Mouse (Mus musculus) embryonic facial prominence, embryonic 12.5 days (tissue): Measurements from ENCODE around the gene Sox6. TPM values are rescaled to one million over a fixed set of nuclear protein-coding genes. Genes with fewer than 3 reads are reported as not detected.

Source experiments
- ATAC-seq: fragments of 200-750 bp; cut with Nextera tagmentation; 2 replicates; pipeline ENCODE4 v1.8.0; 2017; ENCODE audit not compliant: insufficient number of reproducible peaks, insufficient read depth, low FRiP score, low TSS enrichment
- H3K27ac ChIP-seq: fragments of 300-500 bp; sonication (generic); 2 replicates; pipeline ENCODE4 v1.5.1; 2016; ENCODE audit warnings: mild to moderate bottlenecking
- H3K27me3 ChIP-seq: fragments of 300-500 bp; sonication (generic); 2 replicates; pipeline ENCODE4 v1.6.1; 2016; ENCODE audit warnings: mild to moderate bottlenecking, moderate library complexity
- H3K36me3 ChIP-seq: fragments of 300-500 bp; sonication (generic); 2 replicates; pipeline ENCODE4 v1.6.1; 2016; ENCODE audit warnings: mild to moderate bottlenecking
- H3K4me1 ChIP-seq: fragments of 300-500 bp; sonication (generic); 2 replicates; pipeline ENCODE4 v1.6.1; 2016
- H3K4me2 ChIP-seq: fragments of 300-500 bp; sonication (generic); replicated peaks from 2 replicates; pipeline ENCODE4 v1.6.1; 2016; ENCODE audit warnings: mild to moderate bottlenecking, moderate library complexity
- H3K4me3 ChIP-seq: fragments of 300-500 bp; sonication (generic); 2 replicates; pipeline ENCODE4 v1.5.1; 2016; ENCODE audit warnings: mild to moderate bottlenecking
- H3K9ac ChIP-seq: fragments of 300-500 bp; sonication (generic); 2 replicates; pipeline ENCODE4 v1.6.1; 2016; ENCODE audit warnings: mild to moderate bottlenecking, moderate library complexity
- H3K9me3 ChIP-seq: fragments of 300-500 bp; sonication (generic); 2 replicates; pipeline ENCODE4 v1.6.1; 2016; ENCODE audit warnings: mild to moderate bottlenecking, moderate library complexity
- WGBS: fragments of 180-500 bp; shearing (Covaris S2); methylation state at CpG from one replicate; pipeline ENCODE4 v1.1.7; 2016; 5-methylcytosine and 5-hydroxymethylcytosine counted together
- polyA plus RNA-seq: library from polyadenylated mRNA; unstranded; fragments of >200 nt; fragmentation: Nextera tagmentation; extraction: Ambion mirVana; gene quantifications from 2 replicates; pipeline ENCODE4 v1.2.1, GENCODE M21; 2016

The Sox6 gene
- polyA plus RNA-seq, 1 experiment from 2014 or later, result 53.7 TPM

DNA sequence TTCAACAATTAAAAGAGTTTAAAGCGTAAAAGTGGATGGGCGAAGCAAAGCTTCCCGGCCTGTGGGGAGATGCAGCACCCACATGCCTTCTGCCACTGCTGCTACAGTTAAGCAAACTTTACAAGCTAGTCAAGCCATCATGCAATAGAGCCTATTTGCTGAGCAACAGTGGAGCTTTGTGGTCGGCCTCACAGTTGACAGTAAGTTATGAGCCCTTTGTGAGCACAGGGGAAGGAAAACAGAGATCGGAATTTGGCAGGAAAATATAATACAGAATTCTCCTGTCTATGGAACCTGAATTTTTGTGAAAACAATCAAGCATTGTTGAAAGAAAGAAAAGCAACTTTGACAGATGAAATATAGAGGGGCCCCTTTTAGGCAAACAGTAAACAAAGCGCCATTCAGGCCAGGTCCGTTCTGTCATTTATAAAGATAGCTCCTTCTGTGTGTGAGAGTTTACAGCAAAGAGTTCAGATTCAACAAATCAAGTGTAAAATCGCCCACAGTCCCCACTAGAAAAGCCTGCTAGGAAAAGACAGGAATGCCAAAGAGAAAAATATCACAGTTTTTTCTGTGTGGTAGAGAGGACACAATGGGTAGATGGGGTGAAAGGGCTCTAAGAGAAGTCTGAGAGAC lies 213.9 kb downstream of the Sox6 start:
- no peaks in the 10 kb centered on the region for H3K27me3 ChIP-seq
- no peaks in the 10 kb centered on the region for H3K9me3 ChIP-seq
- 0 out of 2 replicates have a peak overlapping the region, but pooled peaks have one; percentile 7 for H3K4me2 ChIP-seq
- no peak overlapping the region for H3K4me3 ChIP-seq
- peaks cover 21% of the 10 kb centered on the region; the same call in 1 of the 2 replicates for H3K4me1 ChIP-seq
- ATAC-seq, result no peak
- peak overlapping the region; percentile 30; the same call in 1 of the 2 replicates for H3K27ac ChIP-seq
- 38% methylated on average over 8 of the region's 8 CpGs for WGBS
- H3K9ac ChIP-seq, result no peak overlapping the region
- no peaks in the 10 kb centered on the region for H3K36me3 ChIP-seq

DNA sequence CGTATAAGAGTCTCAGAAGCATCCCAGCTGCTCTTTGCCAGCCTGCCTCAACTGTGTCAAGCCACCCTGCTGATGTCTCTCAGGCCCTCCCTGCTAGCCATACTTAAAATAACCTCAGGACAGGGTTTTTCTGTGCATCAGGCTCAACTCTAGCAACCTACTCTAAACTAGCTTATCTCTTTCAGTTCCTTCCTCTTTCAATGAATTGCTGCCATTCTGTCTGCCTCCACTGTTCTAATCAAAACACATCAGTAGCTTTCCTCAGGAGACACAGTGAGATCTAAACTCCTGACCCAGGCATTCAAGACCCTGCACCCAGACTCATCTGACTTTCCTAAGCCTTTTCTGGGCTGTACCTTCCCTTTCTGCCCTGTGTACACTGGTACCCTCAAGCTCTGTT lies 219.5 kb downstream of the Sox6 start:
- H3K36me3 ChIP-seq, result no peaks in the 10 kb centered on the region
- no peaks in the 10 kb centered on the region for H3K9me3 ChIP-seq
- 70% methylated on average over 1 of the region's 1 CpGs for WGBS
- no peak for ATAC-seq
- H3K27me3 ChIP-seq, result no peaks in the 10 kb centered on the region
- no peak overlapping the region for H3K27ac ChIP-seq
- H3K9ac ChIP-seq, result no peak overlapping the region
- no peak overlapping the region for H3K4me3 ChIP-seq
- H3K4me1 ChIP-seq, result 0 out of 2 replicates have a peak, but pooled peaks cover under 1% of the 10 kb centered on the region
- no peak overlapping the region for H3K4me2 ChIP-seq

DNA sequence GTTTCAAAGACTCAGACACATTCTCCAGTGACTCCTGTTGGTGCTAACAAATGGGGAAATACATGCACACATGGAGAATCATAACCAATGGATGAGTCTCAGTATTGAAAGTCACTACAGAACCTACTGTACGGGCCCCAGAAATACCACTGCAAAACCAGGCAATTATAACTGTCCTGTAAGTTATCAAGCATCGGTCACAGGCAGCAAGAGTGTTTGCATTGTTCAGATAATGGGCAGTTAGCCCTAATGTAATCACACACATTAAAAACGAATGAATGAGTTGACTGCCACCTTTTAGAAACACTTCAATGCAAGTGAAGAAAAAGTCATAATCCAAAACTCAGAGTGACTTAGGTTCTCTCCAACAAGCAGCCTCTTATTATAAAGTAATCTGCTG lies 235.3 kb downstream of the Sox6 start:
- H3K9me3 ChIP-seq, result no peaks in the 10 kb centered on the region
- H3K36me3 ChIP-seq, result no peaks in the 10 kb centered on the region
- no peak overlapping the region for H3K4me3 ChIP-seq
- no peaks in the 10 kb centered on the region for H3K27me3 ChIP-seq
- H3K9ac ChIP-seq, result no peak overlapping the region
- H3K4me2 ChIP-seq, result no peak overlapping the region
- WGBS, result 61% methylated on average over 3 of the region's 3 CpGs
- ATAC-seq, result no peak
- no peak overlapping the region for H3K27ac ChIP-seq
- H3K4me1 ChIP-seq, result no peaks in the 10 kb centered on the region

DNA sequence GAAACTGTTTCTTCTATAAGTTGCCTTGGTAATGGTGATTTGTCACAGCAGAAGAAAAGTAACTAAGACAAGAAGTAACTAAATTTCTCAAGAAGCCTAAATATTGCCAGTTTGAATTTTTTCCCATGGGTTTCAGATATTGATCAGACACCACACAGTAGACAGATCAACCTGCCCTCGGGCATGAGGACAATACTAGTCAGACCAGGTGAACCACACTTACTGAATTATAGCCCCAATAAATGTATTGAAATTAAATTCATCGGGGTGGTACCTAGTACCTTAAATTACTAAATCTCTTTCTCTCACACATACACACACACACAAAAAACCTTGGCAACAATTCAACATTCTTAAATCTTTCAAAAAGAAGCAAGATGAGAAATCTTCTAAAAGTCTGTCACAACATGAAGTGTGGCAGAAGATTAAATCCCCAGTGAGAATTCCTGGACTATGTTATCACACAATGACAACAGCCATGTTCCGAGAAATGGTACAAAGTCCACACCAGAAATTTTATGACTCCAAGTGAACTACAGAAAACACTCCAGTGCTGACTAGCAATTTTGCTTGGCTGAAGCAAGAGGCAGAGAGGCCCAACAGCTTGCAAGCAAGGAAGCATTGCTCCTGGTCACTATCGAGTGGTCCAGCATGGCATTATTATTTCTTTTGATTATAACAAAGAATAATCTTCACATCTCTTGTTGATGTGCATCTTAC lies 244.3 kb downstream of the Sox6 start:
- Histone ChIP-seq H3K4me2 (no peak overlapping the region), H3K9me3 (no peaks in the 10 kb centered on the region), H3K4me3 (no peak overlapping the region), H3K27me3 (no peaks in the 10 kb centered on the region), H3K27ac (no peak overlapping the region), H3K36me3 (no peaks in the 10 kb centered on the region), H3K4me1 (no peaks in the 10 kb centered on the region), H3K9ac (no peak overlapping the region)
- WGBS, result 94% methylated on average over 4 of the region's 4 CpGs
- no peak for ATAC-seq

DNA sequence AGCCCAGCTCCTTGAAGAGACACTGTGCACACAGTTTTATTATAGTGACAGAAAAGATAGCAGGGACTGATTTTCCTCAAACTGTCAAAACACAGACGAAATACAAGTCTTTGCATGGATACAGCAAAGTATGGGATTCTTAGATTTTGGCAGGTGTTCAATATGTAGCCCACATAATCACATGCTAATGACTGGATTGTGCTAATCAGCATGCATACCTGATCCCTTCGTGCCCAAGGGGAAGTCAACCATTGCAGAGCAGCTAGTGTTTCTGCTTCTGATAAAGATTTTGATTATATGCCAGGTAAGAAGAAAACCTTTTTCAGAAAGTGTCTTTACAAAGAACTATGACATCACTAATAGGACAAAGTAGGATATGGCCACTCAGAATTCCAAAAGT lies 245.8 kb downstream of the Sox6 start:
- no peak overlapping the region for H3K27ac ChIP-seq
- H3K4me1 ChIP-seq, result no peaks in the 10 kb centered on the region
- H3K36me3 ChIP-seq, result no peaks in the 10 kb centered on the region
- H3K27me3 ChIP-seq, result no peaks in the 10 kb centered on the region
- no peak overlapping the region for H3K9ac ChIP-seq
- ATAC-seq, result no peak
- 66% methylated on average over 2 of the region's 2 CpGs for WGBS
- H3K4me2 ChIP-seq, result no peak overlapping the region
- no peak overlapping the region for H3K4me3 ChIP-seq
- H3K9me3 ChIP-seq, result no peaks in the 10 kb centered on the region

DNA sequence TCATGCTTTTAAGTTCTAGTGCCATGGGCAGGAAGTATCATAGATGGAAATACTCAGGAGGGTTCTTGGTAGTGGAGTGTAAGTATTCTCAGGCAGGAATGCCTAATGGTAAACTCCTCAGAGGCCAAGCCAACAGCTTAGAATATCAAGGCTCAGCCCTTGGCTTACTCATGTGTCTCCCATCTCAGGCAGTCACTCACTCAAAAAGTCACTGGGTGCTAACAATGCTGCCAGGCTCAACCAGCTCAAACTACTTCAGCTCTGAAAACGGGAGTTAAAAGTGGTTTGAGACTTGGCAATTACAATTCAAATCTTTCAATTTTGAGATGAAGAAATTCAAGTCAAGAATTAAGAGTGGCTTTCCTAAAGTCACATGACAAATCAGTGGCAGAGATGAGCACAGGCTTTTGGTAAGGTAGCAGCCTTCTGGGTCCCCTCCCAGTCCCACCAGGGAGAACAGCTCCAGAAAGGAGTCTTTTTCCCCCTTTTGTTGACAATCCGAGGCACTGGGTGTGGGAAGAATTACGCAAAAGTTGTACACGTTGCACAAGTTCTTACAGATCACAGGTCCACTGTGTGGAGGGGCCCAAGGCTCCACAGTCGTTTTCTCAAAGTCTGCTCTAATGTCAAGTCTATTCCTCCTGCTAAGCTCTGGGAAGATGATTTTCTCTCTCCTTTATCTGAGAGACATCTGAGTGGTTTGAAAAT lies 249.3 kb downstream of the Sox6 start:
- no peaks in the 10 kb centered on the region for H3K27me3 ChIP-seq
- no peak overlapping the region for H3K9ac ChIP-seq
- no peak overlapping the region for H3K27ac ChIP-seq
- no peak for ATAC-seq
- no peaks in the 10 kb centered on the region for H3K9me3 ChIP-seq
- no peak overlapping the region for H3K4me2 ChIP-seq
- H3K4me1 ChIP-seq, result no peaks in the 10 kb centered on the region
- no peaks in the 10 kb centered on the region for H3K36me3 ChIP-seq
- WGBS, result 78% methylated on average over 5 of the region's 5 CpGs
- no peak overlapping the region for H3K4me3 ChIP-seq

DNA sequence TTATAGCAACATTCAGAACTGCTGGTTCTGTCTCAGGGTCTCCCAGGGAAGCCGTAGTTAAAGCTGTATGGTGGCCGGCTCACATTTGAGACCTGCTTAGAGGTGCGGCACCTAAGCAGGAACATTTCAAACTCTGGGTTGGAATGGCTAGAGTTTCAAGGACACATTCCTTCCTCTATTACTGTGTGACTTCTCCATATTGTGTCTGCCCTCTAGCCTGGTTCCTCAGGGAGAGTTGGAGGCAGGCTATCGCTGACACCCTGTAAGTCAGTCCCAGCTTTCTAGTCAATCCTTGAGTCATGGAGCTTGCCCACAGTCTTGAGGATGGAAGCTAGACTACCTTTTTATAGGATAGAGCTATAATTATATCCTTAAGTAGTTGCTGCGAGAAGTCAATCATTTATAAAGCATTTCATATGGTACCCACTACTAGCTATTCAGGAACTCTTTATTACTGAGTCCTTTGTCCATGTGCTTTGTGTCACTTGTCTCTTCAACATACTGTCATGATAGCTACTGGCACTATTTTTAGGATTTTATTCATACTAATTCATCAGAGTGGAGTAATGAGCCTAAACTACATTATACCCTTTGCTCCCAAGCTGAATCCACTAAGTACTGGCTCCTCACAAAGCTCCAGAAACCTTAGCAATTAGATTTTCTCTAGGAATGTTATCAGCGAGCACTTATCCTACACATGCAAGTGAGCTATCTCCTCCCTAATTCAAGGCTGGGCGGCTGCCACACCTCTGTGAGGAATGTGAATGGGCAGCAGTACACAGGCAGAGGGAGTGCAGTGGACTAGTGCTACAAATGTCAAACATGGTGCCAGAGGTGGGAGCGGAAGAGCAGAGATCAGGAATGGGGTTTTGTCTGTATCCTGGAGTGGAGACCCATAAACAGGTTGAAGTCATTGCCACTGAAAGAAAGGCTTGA lies 254.3 kb downstream of the Sox6 start:
- H3K9ac ChIP-seq, result no peak overlapping the region
- 91% methylated on average over 8 of the region's 8 CpGs for WGBS
- no peak for ATAC-seq
- no peaks in the 10 kb centered on the region for H3K36me3 ChIP-seq
- H3K9me3 ChIP-seq, result no peaks in the 10 kb centered on the region
- H3K4me2 ChIP-seq, result no peak overlapping the region
- no peak overlapping the region for H3K27ac ChIP-seq
- H3K4me1 ChIP-seq, result no peaks in the 10 kb centered on the region
- H3K4me3 ChIP-seq, result no peak overlapping the region
- no peaks in the 10 kb centered on the region for H3K27me3 ChIP-seq

DNA sequence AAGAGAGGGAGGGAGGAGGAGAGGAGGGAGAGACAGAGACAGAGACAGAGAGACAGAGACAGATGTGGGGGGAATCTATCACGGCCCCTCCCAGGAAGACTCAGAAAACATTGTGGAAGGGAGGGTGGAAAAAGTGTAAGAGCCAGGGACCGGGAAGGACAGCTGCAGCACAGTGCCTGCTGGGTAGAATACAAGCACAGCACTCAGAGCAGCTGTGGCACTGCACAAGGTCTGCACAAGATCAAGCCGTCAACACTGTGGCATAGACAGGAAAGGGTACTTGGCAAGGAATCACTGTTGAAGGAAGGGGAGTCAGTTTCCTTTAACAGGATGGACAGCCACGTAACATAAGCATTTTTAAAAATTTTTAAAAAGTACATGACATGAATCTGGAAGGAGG lies 258.4 kb downstream of the Sox6 start:
- Histone ChIP-seq H3K4me2 (no peak overlapping the region), H3K4me3 (no peak overlapping the region), H3K9ac (no peak overlapping the region), H3K27me3 (no peaks in the 10 kb centered on the region), H3K4me1 (no peaks in the 10 kb centered on the region), H3K36me3 (no peaks in the 10 kb centered on the region), H3K9me3 (no peaks in the 10 kb centered on the region), H3K27ac (no peak overlapping the region)
- ATAC-seq, result no peak
- 85% methylated on average over 4 of the region's 4 CpGs for WGBS

DNA sequence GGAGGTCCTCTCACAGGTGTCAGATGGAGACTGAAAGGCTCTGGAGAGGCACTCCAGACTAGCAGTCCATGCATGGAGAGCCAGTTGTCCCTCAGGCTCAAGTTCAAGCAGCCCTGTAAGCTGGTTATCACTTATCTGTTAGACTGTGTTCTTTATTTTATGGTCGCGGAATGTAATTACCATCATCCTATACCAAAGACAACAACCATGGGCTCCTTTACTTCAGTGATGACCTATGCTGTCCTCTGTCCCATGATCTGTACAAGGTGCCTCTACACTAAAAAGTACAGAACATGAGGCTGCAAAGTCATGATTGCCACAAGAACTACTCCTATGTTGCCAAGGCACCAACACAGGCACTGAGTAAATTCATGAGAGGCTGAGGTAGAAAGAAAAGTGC lies 259.1 kb downstream of the Sox6 start:
- Histone ChIP-seq H3K9ac (no peak overlapping the region), H3K4me3 (no peak overlapping the region), H3K4me1 (no peaks in the 10 kb centered on the region), H3K9me3 (no peaks in the 10 kb centered on the region), H3K36me3 (no peaks in the 10 kb centered on the region), H3K27ac (no peak overlapping the region), H3K4me2 (no peak overlapping the region), H3K27me3 (no peaks in the 10 kb centered on the region)
- ATAC-seq, result no peak
- WGBS, result 98% methylated on average over 2 of the region's 2 CpGs

DNA sequence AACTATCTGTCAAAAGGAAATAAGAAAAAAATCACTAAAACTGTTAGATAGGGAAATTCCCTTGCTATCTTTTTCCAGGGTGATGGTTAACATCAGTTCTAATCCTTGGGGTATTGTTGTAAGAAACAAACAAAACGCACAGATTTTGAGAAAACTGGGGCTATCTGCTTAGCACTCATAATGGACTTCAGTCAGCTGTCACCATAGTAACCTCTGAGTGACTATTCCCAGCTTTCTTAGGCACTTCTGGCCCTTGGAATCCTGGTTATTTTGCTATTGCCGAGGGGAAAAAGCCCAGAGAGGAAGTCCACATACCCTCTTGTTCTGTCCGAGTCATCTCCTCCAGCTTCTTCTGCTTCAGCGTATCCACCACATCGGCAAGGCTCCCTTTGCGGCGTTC lies 261.9 kb downstream of the Sox6 start:
- Histone ChIP-seq H3K27ac (no peak overlapping the region), H3K4me1 (no peaks in the 10 kb centered on the region), H3K27me3 (no peaks in the 10 kb centered on the region), H3K4me3 (no peak overlapping the region), H3K4me2 (no peak overlapping the region), H3K9me3 (no peaks in the 10 kb centered on the region), H3K36me3 (no peaks in the 10 kb centered on the region), H3K9ac (no peak overlapping the region)
- WGBS, result 71% methylated on average over 7 of the region's 7 CpGs
- ATAC-seq, result no peak

DNA sequence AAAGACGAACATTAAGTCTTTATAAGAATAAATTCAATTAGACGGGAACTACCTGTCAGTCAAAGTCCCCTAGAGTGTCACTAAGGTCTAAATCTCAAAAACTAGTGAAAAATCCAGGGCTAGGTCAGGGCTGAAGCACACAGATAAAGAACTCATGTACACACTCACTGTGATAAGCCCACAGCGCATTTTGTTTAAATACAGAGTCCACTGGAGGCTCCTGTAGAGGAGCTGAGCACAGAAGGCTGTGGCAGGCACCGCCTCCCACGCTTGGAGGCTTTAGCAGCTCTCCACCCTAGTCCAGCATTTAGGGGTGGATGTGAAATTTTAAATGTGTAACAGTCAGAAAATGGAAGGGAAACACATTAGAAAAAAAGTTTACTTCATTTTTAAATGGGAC lies 262.3 kb downstream of the Sox6 start:
- ATAC-seq, result no peak
- Histone ChIP-seq H3K36me3 (no peaks in the 10 kb centered on the region), H3K9me3 (no peaks in the 10 kb centered on the region), H3K9ac (no peak overlapping the region), H3K27me3 (no peaks in the 10 kb centered on the region), H3K4me2 (no peak overlapping the region), H3K4me3 (no peak overlapping the region), H3K27ac (no peak overlapping the region), H3K4me1 (no peaks in the 10 kb centered on the region)
- 82% methylated on average over 5 of the region's 5 CpGs for WGBS
